10 mouse cellular contexts compared by ENCODE assay signal in genomic region chr6:84585686-84586300, GRCm38 (mm10). TPM values are rescaled to one million over a fixed set of nuclear protein-coding genes. Genes with fewer than 3 reads are reported as not detected.
DNase-seq lines count a peak whose midpoint lies in the region; ATAC-seq lines count a peak whose summit lies in the region.
"Had no signal": no experiment of that assay in that cellular context is flagged by ENCODE, and none has a peak within 500 bp of the region (broad histone marks: within the 10 kb centered on the region; RNA-seq: fewer than 3 reads in every experiment).

No protein-coding gene starts in this region.

- H3K27ac ChIP-seq in kidney, embryonic 14.5 days (ENCODE audit: low read depth, low read length), result no peak overlapping the region; the same call in 1 of the 2 replicates
- no peak overlapping the region for H3K27ac ChIP-seq in forebrain, embryonic 16.5 days (ENCODE audit: low read length)
- peak overlapping the region; percentile 48; the same call in 1 of the 2 replicates for H3K27ac ChIP-seq in kidney, embryonic 15.5 days
- no peak overlapping the region for H3K27ac ChIP-seq in neural tube, embryonic 11.5 days (ENCODE audit: low read depth, low read length)

- no peaks in the 10 kb centered on the region for H3K36me3 ChIP-seq in kidney, embryonic 14.5 days (ENCODE audit: control insufficient read depth, insufficient read depth, low read length)
- no peaks in the 10 kb centered on the region for H3K36me3 ChIP-seq in forebrain, embryonic 16.5 days (ENCODE audit: control insufficient read depth, insufficient read depth)
- H3K36me3 ChIP-seq in kidney, embryonic 15.5 days, result no peaks in the 10 kb centered on the region
- no peaks in the 10 kb centered on the region; the same call in 1 of the 2 replicates for H3K36me3 ChIP-seq in neural tube, embryonic 11.5 days (ENCODE audit: control insufficient read depth, insufficient read depth, low read length)

- H3K4me2 ChIP-seq in kidney, embryonic 14.5 days (replicated peaks; ENCODE audit: low read depth, low read length), result peak overlapping the region; percentile 57
- H3K4me2 ChIP-seq in forebrain, embryonic 16.5 days (ENCODE audit: low read length), result peak overlapping the region; percentile 45
- peak overlapping the region; percentile 89 for H3K4me2 ChIP-seq in kidney, embryonic 15.5 days
- peak overlapping the region; percentile 51 for H3K4me2 ChIP-seq in neural tube, embryonic 11.5 days (ENCODE audit: low read depth)

- DNase-seq in kidney, postnatal 14 days, result no peak
- peak; percentile 48 for DNase-seq in neural tube, embryonic 11.5 days (ENCODE audit: low spot score)
- DNase-seq in cerebellum, postnatal 14 days, result no peak
- no peak for DNase-seq in left cerebral cortex, adult 18-20 months (ENCODE audit: low spot score in 2 of 2)
- DNase-seq in thymus, postnatal 0 days (ENCODE audit: low spot score), result no peak

- under 1% methylated on average over 37 of the region's 37 CpGs for WGBS in kidney, embryonic 14.5 days
- WGBS in forebrain, embryonic 16.5 days, result 0% methylated on average over 37 of the region's 37 CpGs
- WGBS in kidney, embryonic 15.5 days, result under 1% methylated on average over 37 of the region's 37 CpGs
- WGBS in neural tube, embryonic 11.5 days, result under 1% methylated on average over 36 of the region's 37 CpGs

- H3K4me1 ChIP-seq in kidney, embryonic 14.5 days (ENCODE audit: control insufficient read depth, insufficient read depth, low read length), result peaks cover 44% of the 10 kb centered on the region
- peaks cover 66% of the 10 kb centered on the region for H3K4me1 ChIP-seq in forebrain, embryonic 16.5 days (replicated peaks; ENCODE audit: control insufficient read depth, insufficient read depth, low read length)
- H3K4me1 ChIP-seq in kidney, embryonic 15.5 days, result peaks cover 86% of the 10 kb centered on the region
- H3K4me1 ChIP-seq in neural tube, embryonic 11.5 days (ENCODE audit: control insufficient read depth, insufficient read depth, low read length), result peaks cover 38% of the 10 kb centered on the region

- H3K4me3 ChIP-seq in kidney, embryonic 14.5 days (ENCODE audit: low read length), result peak overlapping the region; percentile 48
- H3K4me3 ChIP-seq in forebrain, embryonic 16.5 days (replicated peaks; ENCODE audit: low read length), result peak overlapping the region; percentile 33
- peak overlapping the region; percentile 50 for H3K4me3 ChIP-seq in kidney, embryonic 15.5 days (replicated peaks)
- H3K4me3 ChIP-seq in neural tube, embryonic 11.5 days (ENCODE audit: low read depth, low read length), result peak overlapping the region; percentile 38

- no peaks in the 10 kb centered on the region for H3K9me3 ChIP-seq in kidney, embryonic 14.5 days (ENCODE audit: control insufficient read depth, low read length)
- no peaks in the 10 kb centered on the region for H3K9me3 ChIP-seq in forebrain, embryonic 16.5 days (ENCODE audit: control insufficient read depth, low read length)
- no peaks in the 10 kb centered on the region for H3K9me3 ChIP-seq in kidney, embryonic 15.5 days (replicated peaks)
- no peaks in the 10 kb centered on the region for H3K9me3 ChIP-seq in neural tube, embryonic 11.5 days (ENCODE audit: control insufficient read depth, low read length)

- peak overlapping the region; percentile 37; the same call in 1 of the 2 replicates for H3K9ac ChIP-seq in kidney, embryonic 14.5 days (ENCODE audit: low read depth, low read length)
- 0 out of 2 replicates have a peak overlapping the region, but pooled peaks have one; percentile 10 for H3K9ac ChIP-seq in forebrain, embryonic 16.5 days (replicated peaks; ENCODE audit: low read depth, low read length)
- H3K9ac ChIP-seq in kidney, embryonic 15.5 days, result peak overlapping the region; percentile 38; the same call in 1 of the 2 replicates
- H3K9ac ChIP-seq in neural tube, embryonic 11.5 days (ENCODE audit: low read length), result 0 out of 2 replicates have a peak overlapping the region, but pooled peaks have one; percentile 27

- H3K27me3 ChIP-seq in kidney, embryonic 14.5 days (ENCODE audit: control insufficient read depth, insufficient read depth, low read length), result peaks cover 87% of the 10 kb centered on the region
- H3K27me3 ChIP-seq in forebrain, embryonic 16.5 days (replicated peaks; ENCODE audit: control insufficient read depth, insufficient read depth, low read length), result peaks cover 69% of the 10 kb centered on the region
- peaks cover 100% of the 10 kb centered on the region for H3K27me3 ChIP-seq in kidney, embryonic 15.5 days
- H3K27me3 ChIP-seq in neural tube, embryonic 11.5 days (ENCODE audit: control insufficient read depth, insufficient read depth, low read length), result peaks cover 89% of the 10 kb centered on the region

- no peak for ATAC-seq in kidney, embryonic 14.5 days (ENCODE audit: low FRiP score, low TSS enrichment)
- ATAC-seq in forebrain, embryonic 16.5 days, result no peak
- ATAC-seq in kidney, embryonic 15.5 days (replicated peaks; ENCODE audit: low FRiP score), result no peak
- no peak for ATAC-seq in neural tube, embryonic 11.5 days (ENCODE audit: insufficient read depth, low FRiP score, low TSS enrichment)

RNA-seq across cellular contexts. Expression of gene Cyp26b1, which starts 7.9 kb away (rescaled TPM):
- polyA plus RNA-seq in kidney, embryonic 14.5 days (2014; fragmentation: Nextera tagmentation; extraction: Ambion mirVana), result 4.4 and 6.7 TPM in 2 replicates
- polyA plus RNA-seq in forebrain, embryonic 16.5 days (2015; fragmentation: Nextera tagmentation; extraction: Ambion mirVana), result 3.6 and 6.2 TPM in 2 replicates
- 5.7 and 6.4 TPM in 2 replicates for polyA plus RNA-seq in kidney, embryonic 15.5 days (2015; fragmentation: Nextera tagmentation; extraction: Ambion mirVana)
- 1.9 and 2.6 TPM in 2 replicates for polyA plus RNA-seq in neural tube, embryonic 11.5 days (2014; fragmentation: Nextera tagmentation; extraction: Ambion mirVana)
- 10 to 100 TPM in 1 of 2 experiments, 1 to 10 TPM in 1; 5.9 to 10.2 TPM for total RNA-seq in left cerebral cortex, adult 18-20 months (2021)
- polyA plus RNA-seq in thymus, postnatal 0 days (2015; fragmentation: Nextera tagmentation; extraction: Ambion mirVana), result 3.0 and 3.4 TPM in 2 replicates
- total RNA-seq: common myeloid progenitor, adult 5-6 weeks; neutrophil, adult 5-6 weeks had no signal
